Mouse (Mus musculus) thymus, adult 2 months (tissue): Measurements from ENCODE around the gene Tle1.

Experiments
- CTCF ChIP-seq: fragments of 200-500 bp; IDR thresholded peaks from 2 replicates; pipeline ENCODE4 v1.5.1; 2012; ENCODE audit warnings: mild to moderate bottlenecking, control low read depth, low read length, moderate library complexity, borderline replicate concordance; ENCODE audit not compliant: control insufficient read depth, poor library complexity, insufficient read depth; ENCODE audit errors: extremely low read depth
- POLR2A ChIP-seq: fragments of 200-500 bp; IDR thresholded peaks from 2 replicates; pipeline ENCODE4 v1.6.1; 2012; ENCODE audit warnings: mild to moderate bottlenecking, low read length, control low read depth, moderate library complexity; ENCODE audit not compliant: control insufficient read depth, poor library complexity, insufficient read depth; ENCODE audit errors: extremely low read depth

GRCm38 (mm10) chr4:72150460-72151131 is 50.1 kb downstream of the Tle1 start:
- TF ChIP-seq POLR2A (no peak), CTCF (no peak)
